Mouse (Mus musculus) bone marrow macrophage, adult 2 months (primary cell): ENCODE measurements around the gene BC051665.

Source experiments
- CTCF ChIP-seq: IDR thresholded peaks from 2 replicates; pipeline ENCODE4 v1.5.1; 2012; ENCODE audit warnings: low read depth, mild to moderate bottlenecking, low read length, moderate library complexity
- POLR2A ChIP-seq: IDR thresholded peaks from 2 replicates; pipeline ENCODE4 v1.6.1; 2012; ENCODE audit warnings: mild to moderate bottlenecking, low read depth, low read length, borderline replicate concordance

- TF ChIP-seq CTCF (peak; percentile 59), POLR2A (no peak)
Measured at GRCm38 (mm10) chr13:60744078-60744460, 42.1 kb downstream of the BC051665 start.
